Mouse (Mus musculus): ENCODE results near the gene Atm. TPM values are rescaled to one million over a fixed set of nuclear protein-coding genes. Genes with fewer than 3 reads are reported as not detected.
A peak's percentile ranks its signal among the peaks of the same experiment; 100 is the strongest.

The Atm gene
- 18.2 and 18.8 TPM in 2 replicates for polyA plus RNA-seq (2016; fragmentation: Nextera tagmentation; extraction: Ambion mirVana)

DNA sequence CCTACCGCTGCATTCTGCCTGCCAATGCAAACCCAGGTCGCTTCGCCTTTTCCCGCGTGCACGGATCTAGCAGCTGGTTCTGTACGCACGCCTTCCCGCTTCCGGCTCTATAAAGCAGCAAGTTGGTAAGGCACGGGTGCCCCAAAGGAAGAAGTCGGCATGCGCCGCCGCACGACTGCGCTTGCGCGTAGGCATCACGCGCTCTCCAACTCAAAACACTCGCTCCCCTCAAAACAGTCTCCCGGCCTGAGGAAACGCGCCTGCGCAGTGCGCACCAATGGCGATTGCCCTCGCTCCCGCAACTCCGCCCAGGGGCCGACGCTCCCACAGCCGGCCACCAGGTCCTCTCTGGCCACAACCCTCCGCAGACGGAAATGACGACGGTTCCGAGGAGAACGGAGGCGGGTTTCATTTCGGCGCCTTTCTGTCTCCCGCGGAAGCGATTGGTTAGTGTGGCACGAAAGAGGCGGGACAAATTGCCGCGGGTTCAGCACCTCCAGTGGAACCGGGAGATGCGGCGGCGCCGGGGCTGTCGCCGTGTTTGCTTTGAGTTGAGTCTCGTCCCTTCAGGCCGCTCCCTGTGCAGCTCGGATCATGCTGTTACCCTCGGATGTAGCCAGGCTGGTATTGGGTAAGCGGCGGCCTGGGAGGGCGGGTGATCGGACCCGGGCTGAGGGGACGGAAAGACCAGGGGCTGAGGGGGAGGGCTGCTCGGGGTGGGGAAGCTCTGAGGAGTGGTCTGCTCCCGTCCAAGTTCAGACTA lies at the start of gene Atm, which contains the start of gene Npat:
Atm (minus strand) TSS at position 183 of the 763 bp plus-strand sequence.
Npat (plus strand) TSS at position 490 of the 763 bp plus-strand sequence.
- no peaks in the 10 kb centered on the region for H3K27me3 ChIP-seq
- peak within 1 kb of the TSS; percentile 90 for H3K4me3 ChIP-seq
- H3K4me2 ChIP-seq (replicated peaks) = peak within 1 kb of the TSS; percentile 94
- H3K27ac ChIP-seq (replicated peaks) = peak within 1 kb of the TSS; percentile 88
- H3K36me3 ChIP-seq = peaks cover 3% of the 10 kb centered on the region; the same call in 1 of the 2 replicates
- peak within 1 kb of the TSS; percentile 89 for H3K9ac ChIP-seq (replicated peaks)
- peaks cover 28% of the 10 kb centered on the region for H3K4me1 ChIP-seq
- peak; percentile 99 for ATAC-seq (ENCODE audit: low FRiP score, low read depth)
- no peaks in the 10 kb centered on the region for H3K9me3 ChIP-seq
- under 1% methylated on average over 69 of the region's 69 CpGs for WGBS

GRCm38 (mm10) chr9:53581870-53582269 lies 45.3 kb upstream of the Atm start:
- Histone ChIP-seq H3K9me3 (no peaks in the 10 kb centered on the region), H3K4me1 (no peaks in the 10 kb centered on the region), H3K27me3 (no peaks in the 10 kb centered on the region), H3K27ac (replicated peaks) (no peak overlapping the region), H3K4me3 (no peak overlapping the region), H3K9ac (replicated peaks) (no peak overlapping the region), H3K4me2 (replicated peaks) (no peak overlapping the region), H3K36me3 (peaks cover 58% of the 10 kb centered on the region)
- ATAC-seq (ENCODE audit: low FRiP score, low read depth) = no peak
- 93% methylated on average over 4 of the region's 4 CpGs for whole genome bisulfite sequencing

DNA sequence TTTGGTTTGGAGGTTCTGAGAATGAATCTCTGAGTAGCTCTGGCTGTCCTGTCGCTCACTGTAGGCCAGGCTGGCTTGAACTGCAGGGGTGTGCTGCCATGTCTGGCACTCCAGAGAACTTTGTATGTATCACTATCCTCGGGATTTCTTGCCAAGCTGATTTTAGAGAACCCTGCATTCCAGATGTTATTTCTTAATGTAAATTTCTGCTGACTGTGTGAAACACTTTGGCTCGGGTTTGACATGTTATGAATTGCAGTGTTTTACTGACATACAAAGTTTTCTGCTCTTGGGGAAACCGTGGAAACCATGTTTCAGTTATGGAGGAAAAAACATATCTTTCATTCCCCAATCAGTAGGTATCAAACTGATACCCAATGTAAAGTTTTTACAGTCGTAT lies 39.2 kb upstream of the Atm start:
- peaks cover 50% of the 10 kb centered on the region for H3K36me3 ChIP-seq
- ATAC-seq (ENCODE audit: low FRiP score, low read depth) = no peak
- WGBS = 88% methylated on average over 5 of the region's 5 CpGs

GRCm38 (mm10) chr9:53572516-53573307 lies 36.2 kb upstream of the Atm start:
- H3K36me3 ChIP-seq = peaks cover 53% of the 10 kb centered on the region
- H3K4me1 ChIP-seq = no peaks in the 10 kb centered on the region
- no peak overlapping the region for H3K9ac ChIP-seq (replicated peaks)
- no peak overlapping the region for H3K27ac ChIP-seq (replicated peaks)
- no peak overlapping the region for H3K4me3 ChIP-seq
- no peak for ATAC-seq (ENCODE audit: low FRiP score, low read depth)
- H3K9me3 ChIP-seq = no peaks in the 10 kb centered on the region
- WGBS = 94% methylated on average over 7 of the region's 7 CpGs
- H3K27me3 ChIP-seq = no peaks in the 10 kb centered on the region
- H3K4me2 ChIP-seq (replicated peaks) = no peak overlapping the region

More for the DNA sequence above, 39.2 kb upstream of the Atm start:
- Histone ChIP-seq H3K27ac (replicated peaks) (no peak overlapping the region), H3K4me3 (no peak overlapping the region), H3K9me3 (no peaks in the 10 kb centered on the region), H3K9ac (replicated peaks) (no peak overlapping the region), H3K4me1 (no peaks in the 10 kb centered on the region), H3K27me3 (no peaks in the 10 kb centered on the region), H3K4me2 (replicated peaks) (no peak overlapping the region)

DNA sequence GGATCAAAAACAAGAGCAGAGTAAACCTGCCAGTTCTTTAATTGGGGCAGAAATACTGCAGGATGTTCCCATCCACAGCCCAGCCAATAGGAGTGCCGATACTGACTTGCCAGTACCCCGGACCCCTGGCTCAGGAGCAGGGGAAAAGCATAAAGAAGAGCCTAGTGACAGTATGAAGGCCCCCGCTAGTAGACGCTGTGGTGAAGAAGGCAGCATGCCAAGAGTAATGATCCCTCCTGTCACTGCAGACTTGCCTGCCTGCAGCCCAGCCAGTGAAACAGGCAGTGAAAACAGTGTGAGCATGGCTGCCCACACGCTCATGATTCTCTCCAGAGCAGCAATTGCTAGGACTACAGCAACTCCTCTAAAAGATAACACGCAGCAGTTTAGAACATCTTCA lies 34.1 kb upstream of the Atm start:
- no peaks in the 10 kb centered on the region for H3K9me3 ChIP-seq
- H3K27me3 ChIP-seq = no peaks in the 10 kb centered on the region
- ATAC-seq (ENCODE audit: low FRiP score, low read depth) = no peak
- no peak overlapping the region for H3K9ac ChIP-seq (replicated peaks)
- 90% methylated on average over 6 of the region's 6 CpGs for WGBS
- H3K27ac ChIP-seq (replicated peaks) = no peak overlapping the region
- peaks cover 63% of the 10 kb centered on the region for H3K36me3 ChIP-seq
- no peak overlapping the region for H3K4me2 ChIP-seq (replicated peaks)
- no peaks in the 10 kb centered on the region for H3K4me1 ChIP-seq
- H3K4me3 ChIP-seq = no peak overlapping the region

DNA sequence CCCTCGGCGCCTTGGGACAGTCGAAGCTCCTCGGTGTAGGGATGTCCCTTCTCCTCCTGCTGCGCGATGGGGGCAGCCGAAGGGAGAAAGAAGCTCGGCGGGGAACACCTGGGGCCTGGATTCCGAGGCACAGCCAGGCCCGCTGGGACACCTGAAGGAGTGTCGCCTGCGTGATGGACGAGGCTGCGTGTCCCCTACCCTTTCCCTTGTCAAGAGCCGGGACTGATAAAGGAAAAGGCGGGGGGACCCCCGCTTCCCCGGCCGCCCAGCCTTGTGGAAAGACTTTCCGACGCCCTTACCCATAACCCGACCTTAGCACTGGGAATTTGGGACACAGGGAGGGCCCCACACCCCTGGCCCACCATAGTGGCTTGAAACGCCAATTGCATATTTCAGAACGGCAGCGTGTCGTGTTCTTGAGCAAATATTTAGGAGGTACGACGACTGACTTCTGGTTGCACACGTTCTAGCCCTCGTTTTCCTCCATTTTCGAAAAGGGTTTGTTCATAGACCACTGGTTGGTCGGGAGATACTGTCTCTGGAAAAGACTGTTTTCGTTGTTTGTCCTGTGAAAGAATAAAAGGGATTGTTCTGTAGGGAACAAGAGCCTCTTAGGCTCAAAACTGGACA lies 911 bp upstream of the Atm start:
- peak overlapping the region; percentile 89 for H3K9ac ChIP-seq (replicated peaks)

GRCm38 (mm10) chr9:53535416-53536320 lies 872 bp downstream of the Atm start:
- WGBS = 24% methylated on average over 17 of the region's 17 CpGs
- peak overlapping the region; percentile 66 for H3K9ac ChIP-seq (replicated peaks)
- no peak for ATAC-seq (ENCODE audit: low FRiP score, low read depth)
- H3K27me3 ChIP-seq = no peaks in the 10 kb centered on the region
- peak overlapping the region; percentile 90 for H3K4me3 ChIP-seq
- H3K36me3 ChIP-seq = peaks cover 12% of the 10 kb centered on the region
- H3K4me2 ChIP-seq (replicated peaks) = peak overlapping the region; percentile 88
- H3K9me3 ChIP-seq = no peaks in the 10 kb centered on the region
- H3K4me1 ChIP-seq = peaks cover 28% of the 10 kb centered on the region
- H3K27ac ChIP-seq (replicated peaks) = peak overlapping the region; percentile 81

More for the DNA sequence above, 911 bp upstream of the Atm start:
- Histone ChIP-seq H3K27me3 (no peaks in the 10 kb centered on the region), H3K4me1 (peaks cover 28% of the 10 kb centered on the region), H3K4me2 (replicated peaks) (peak overlapping the region; percentile 94), H3K9me3 (no peaks in the 10 kb centered on the region), H3K4me3 (peak overlapping the region; percentile 90), H3K36me3 (no peaks in the 10 kb centered on the region), H3K27ac (replicated peaks) (peak overlapping the region; percentile 88)
- WGBS = under 1% methylated on average over 32 of the region's 34 CpGs
- no peak for ATAC-seq (ENCODE audit: low FRiP score, low read depth)

- no peak overlapping the region for H3K4me3 ChIP-seq
- 69% methylated on average over 9 of the region's 9 CpGs for WGBS
- no peak for ATAC-seq (ENCODE audit: low FRiP score, low read depth)
- peak overlapping the region; percentile 52; the same call in 1 of the 2 replicates for H3K27ac ChIP-seq (replicated peaks)
- peaks cover 16% of the 10 kb centered on the region; the same call in 1 of the 2 replicates for H3K36me3 ChIP-seq
- H3K27me3 ChIP-seq = no peaks in the 10 kb centered on the region
- no peaks in the 10 kb centered on the region for H3K4me1 ChIP-seq
- H3K9ac ChIP-seq (replicated peaks) = no peak overlapping the region
- no peaks in the 10 kb centered on the region for H3K9me3 ChIP-seq
- H3K4me2 ChIP-seq (replicated peaks) = 0 out of 2 replicates have a peak overlapping the region, but pooled peaks have one; percentile 8
These were observed 19.0 kb downstream of the Atm start for GRCm38 (mm10) chr9:53517373-53518009.

GRCm38 (mm10) chr9:53514091-53514490 lies 22.4 kb downstream of the Atm start:
- Histone ChIP-seq H3K27me3 (no peaks in the 10 kb centered on the region), H3K4me1 (no peaks in the 10 kb centered on the region), H3K36me3 (peaks cover 23% of the 10 kb centered on the region; the same call in 1 of the 2 replicates), H3K27ac (replicated peaks) (no peak overlapping the region), H3K9me3 (no peaks in the 10 kb centered on the region), H3K9ac (replicated peaks) (no peak overlapping the region), H3K4me3 (no peak overlapping the region), H3K4me2 (replicated peaks) (no peak overlapping the region)
- no peak for ATAC-seq (ENCODE audit: low FRiP score, low read depth)

GRCm38 (mm10) chr9:53508053-53508452 lies 28.5 kb downstream of the Atm start:
- no peak overlapping the region for H3K27ac ChIP-seq (replicated peaks)
- H3K9ac ChIP-seq (replicated peaks) = no peak overlapping the region
- ATAC-seq (ENCODE audit: low FRiP score, low read depth) = no peak
- H3K9me3 ChIP-seq = no peaks in the 10 kb centered on the region
- no peak overlapping the region for H3K4me2 ChIP-seq (replicated peaks)
- H3K36me3 ChIP-seq = peaks cover 20% of the 10 kb centered on the region; the same call in 1 of the 2 replicates
- no peak overlapping the region for H3K4me3 ChIP-seq
- H3K27me3 ChIP-seq = no peaks in the 10 kb centered on the region
- H3K4me1 ChIP-seq = no peaks in the 10 kb centered on the region
- WGBS = 88% methylated on average over 7 of the region's 7 CpGs

DNA sequence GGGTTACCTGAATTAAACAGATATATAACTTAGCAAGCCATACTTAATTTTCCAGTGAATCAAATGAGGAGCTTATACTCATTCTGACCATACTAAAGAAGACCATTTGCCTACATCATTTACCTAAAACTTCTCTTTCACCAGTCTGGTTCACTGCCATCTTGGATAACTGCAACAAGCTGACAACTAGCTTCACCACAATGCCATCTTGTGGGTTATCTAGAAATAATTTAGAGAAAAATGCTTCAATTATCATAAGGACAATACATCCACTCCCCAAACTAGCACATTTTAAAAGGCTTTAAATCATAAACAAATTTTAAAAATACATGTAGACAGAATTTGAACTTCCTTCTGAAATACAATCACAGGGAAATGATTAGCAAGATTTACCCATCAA lies 50.7 kb downstream of the Atm start:
- H3K27me3 ChIP-seq = no peaks in the 10 kb centered on the region
- ATAC-seq (ENCODE audit: low FRiP score, low read depth) = no peak
- H3K4me3 ChIP-seq = no peak overlapping the region
- no peak overlapping the region for H3K9ac ChIP-seq (replicated peaks)
- no peaks in the 10 kb centered on the region for H3K9me3 ChIP-seq
- no peak overlapping the region for H3K4me2 ChIP-seq (replicated peaks)
- H3K36me3 ChIP-seq = peaks cover 34% of the 10 kb centered on the region
- no peak overlapping the region for H3K27ac ChIP-seq (replicated peaks)
- no peaks in the 10 kb centered on the region for H3K4me1 ChIP-seq

All from midbrain, embryonic 12.5 days (tissue).